Mouse (Mus musculus) layer of hippocampus, adult 6 months (tissue): Measurements from ENCODE around the gene Pex10. TPM values are rescaled to one million over a fixed set of nuclear protein-coding genes. Genes with fewer than 3 reads are reported as not detected.

Experiments used
- long read RNA-seq, 2 experiments: library from polyadenylated mRNA; unstranded; transcript quantifications; one replicate each; pipeline ENCODE4 v2.0.0; 2019 to 2020
- polyA plus RNA-seq: library from polyadenylated mRNA; unstranded; fragments of <200 nt; fragmentation: Nextera tagmentation; gene quantifications from 2 replicates; pipeline ENCODE4 v1.2.3, GENCODE M21; 2021

The Pex10 gene
- polyA plus RNA-seq = 8.9 and 10.7 TPM in 2 replicates
- long read RNA-seq, experiment 1, transcript Pex10-201 (6 exons, 1,688 nt) = major isoform, 12 of 16 reads
- long read RNA-seq, experiment 1, partial matches to known transcripts = 0 of 16 reads
- long read RNA-seq, experiment 1, other reads (novel, unspliced or antisense) = 1 of 16 reads
- long read RNA-seq, experiment 2, transcript Pex10-201 (6 exons, 1,688 nt) = major isoform, 62 of 73 reads
- long read RNA-seq, experiment 2, partial matches to known transcripts = 3 of 73 reads
- long read RNA-seq, experiment 2, other reads (novel, unspliced or antisense) = 7 of 73 reads

DNA sequence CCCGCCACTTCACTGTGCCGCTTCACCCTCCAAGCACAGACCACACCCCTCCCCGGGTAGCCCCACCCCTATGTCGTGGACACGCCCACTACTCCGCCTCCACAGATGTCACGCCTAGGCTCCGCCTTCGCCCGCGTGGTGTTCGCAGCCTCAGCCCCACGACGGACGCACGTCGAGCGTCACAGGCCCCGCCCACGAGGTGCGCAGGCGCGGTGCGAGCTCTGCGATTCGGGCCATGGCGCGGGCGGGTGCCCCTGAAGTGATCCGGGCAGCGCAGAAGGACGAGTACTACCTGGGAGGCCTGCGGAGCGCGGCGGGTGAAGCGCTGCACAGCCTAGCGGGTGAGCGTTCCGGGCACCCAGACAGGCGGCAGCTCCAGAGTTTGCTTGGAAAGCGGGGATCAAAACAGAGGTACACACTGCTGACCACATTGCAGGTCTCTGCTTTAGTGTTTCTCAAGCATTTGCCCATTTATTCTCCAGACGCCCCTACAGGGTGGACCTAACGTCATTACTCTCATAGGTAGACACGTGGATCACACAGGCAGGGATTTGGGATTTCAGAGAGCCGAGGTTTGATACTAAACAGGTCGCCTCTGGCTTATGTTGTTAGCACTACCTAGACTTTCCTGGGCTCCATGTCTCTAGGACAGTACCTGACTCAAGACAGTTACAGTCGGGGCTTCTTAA is at the start of gene Pex10:
Gene Pex10 (plus strand): TSS at position 183 of the 689 bp plus-strand sequence.

DNA sequence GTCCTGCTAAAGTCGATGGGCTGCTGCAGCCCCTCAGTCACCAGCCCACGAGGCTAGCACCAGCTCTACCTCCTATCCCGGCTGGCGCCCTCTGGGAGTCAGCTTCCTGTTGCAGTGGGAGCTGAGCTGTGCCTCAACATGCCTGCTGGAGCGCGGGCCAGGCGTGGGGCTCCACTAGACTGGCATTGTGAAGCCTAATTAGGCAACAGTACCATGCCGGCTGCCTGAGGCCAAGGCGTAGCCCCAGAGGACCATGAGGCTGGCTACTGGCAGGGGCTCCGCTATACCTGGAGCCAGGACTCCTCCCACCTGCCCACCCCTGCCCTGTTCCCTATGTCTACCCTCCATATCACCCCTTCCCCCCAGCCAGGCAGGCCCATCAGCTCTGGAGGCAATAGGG is 10.1 kb upstream of the Pex10 start, which contains the start of gene Plch2:
Gene Plch2 (minus strand): TSS at position 61 of the 400 bp plus-strand sequence.

DNA sequence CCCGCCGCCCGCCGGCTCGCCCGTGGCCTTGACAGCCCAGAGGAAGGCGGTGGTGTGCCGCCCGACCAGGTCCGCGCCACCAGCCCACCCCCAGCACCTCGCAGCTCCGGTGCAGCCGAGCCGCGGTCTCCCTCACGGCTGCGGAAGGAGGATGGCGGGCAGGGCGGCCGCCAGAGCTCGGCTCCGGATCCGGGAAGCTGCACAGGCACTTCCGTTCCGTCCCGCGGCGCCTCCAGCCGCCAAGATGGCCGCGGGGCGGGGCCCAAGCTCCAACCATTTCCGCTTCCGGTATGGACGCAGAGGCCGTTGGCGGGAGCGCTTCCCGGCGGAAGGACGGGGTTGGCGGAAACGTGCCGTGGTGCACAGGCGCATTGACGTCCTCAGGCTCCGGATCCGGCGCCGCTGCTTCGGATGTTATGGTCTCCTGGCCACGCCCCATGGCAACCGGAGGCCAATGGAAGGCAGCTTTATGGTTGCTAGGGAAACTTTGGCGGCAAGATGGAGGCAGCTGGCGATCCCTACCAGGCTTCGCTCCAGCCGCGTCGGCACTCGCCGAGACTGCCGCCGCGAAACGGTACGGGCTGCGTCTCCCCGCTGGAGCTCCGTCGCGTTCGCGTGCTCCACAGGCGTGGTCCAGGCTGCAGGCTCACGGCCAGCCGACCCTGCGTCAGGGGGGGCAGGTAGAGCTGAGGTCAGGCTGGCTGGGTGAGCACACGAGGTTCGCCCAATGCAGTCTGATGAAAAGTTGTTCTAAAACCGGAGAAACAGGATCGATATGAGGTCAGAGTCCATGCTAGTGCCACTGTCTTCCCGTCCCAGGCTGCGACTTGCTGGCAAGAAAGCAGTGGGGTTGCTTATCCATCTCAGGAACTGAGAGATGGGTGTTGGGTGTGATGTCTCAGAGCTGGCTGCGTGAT is 19.6 kb downstream of the Pex10 start, which contains the start of the genes Rer1 and Morn1:
Gene Rer1 (minus strand): TSS at position 275 of the 917 bp plus-strand sequence.
Gene Morn1 (plus strand): TSS at position 470 of the 917 bp plus-strand sequence.

Other genes starting within 250 kb of the Pex10 start
- gene Ttc34, start 229.6 kb upstream of the Pex10 start, polyA plus RNA-seq = 5.1 and 5.8 TPM in 2 replicates
- 0.14 and 0.35 TPM in 2 replicates for gene Mmel1, start 197.4 kb upstream of the Pex10 start, polyA plus RNA-seq
- gene Fam213b, start 167.9 kb upstream of the Pex10 start, polyA plus RNA-seq = 176 and 177 TPM in 2 replicates
- 0.80 and 0.84 TPM in 2 replicates for gene Tnfrsf14, start 138.5 kb upstream of the Pex10 start, polyA plus RNA-seq
- gene Hes5, start 106.1 kb upstream of the Pex10 start, polyA plus RNA-seq = 42.2 and 81.5 TPM in 2 replicates
- gene Pank4, start 102.9 kb upstream of the Pex10 start, polyA plus RNA-seq = 15.0 and 16.3 TPM in 2 replicates
- 15.6 and 18.7 TPM in 2 replicates for gene Plch2, start 10.2 kb upstream of the Pex10 start, polyA plus RNA-seq
- 202 and 207 TPM in 2 replicates for gene Rer1, start 19.4 kb downstream of the Pex10 start, polyA plus RNA-seq
- 3.4 and 5.5 TPM in 2 replicates for gene Morn1, start 19.6 kb downstream of the Pex10 start, polyA plus RNA-seq
- gene Ski, start 155.6 kb downstream of the Pex10 start, polyA plus RNA-seq = 15.4 and 15.8 TPM in 2 replicates
- gene Faap20, start 182.8 kb downstream of the Pex10 start, polyA plus RNA-seq = 34.0 and 38.9 TPM in 2 replicates